Mouse (Mus musculus): ENCODE results near the gene Abca3. TPM values are rescaled to one million over a fixed set of nuclear protein-coding genes. Genes with fewer than 3 reads are reported as not detected.
"Not testable (repeated sequence)": the region's sequence is repeated elsewhere in the genome, so short reads cannot be mapped to it uniquely, and the experiment has no call there.

Gene Abca3
- polyA plus RNA-seq, 1 experiment from 2014 or later = 7.1 TPM

DNA sequence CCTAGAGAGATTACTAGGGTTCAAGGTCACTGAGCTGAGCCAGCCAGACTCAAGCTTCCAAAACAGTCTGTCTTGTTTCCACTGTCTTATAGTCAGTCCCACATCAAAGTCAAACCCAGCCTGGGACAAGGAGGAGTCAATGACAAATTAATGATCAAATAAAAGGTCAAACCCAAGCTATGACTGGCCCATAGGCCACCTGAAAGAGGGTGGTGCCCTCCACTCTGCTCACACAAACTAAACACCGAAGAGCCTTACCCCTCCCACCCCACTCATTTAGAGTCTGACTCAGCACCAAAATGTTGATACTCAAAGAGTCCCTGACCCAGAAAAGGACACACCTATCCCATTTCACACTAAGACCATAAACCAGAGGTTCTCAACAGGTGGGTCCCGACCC is 101.6 kb downstream of the Abca3 start:
- Histone ChIP-seq H3K27me3 (replicated peaks; ENCODE audit: low read depth, poor library complexity, severe bottlenecking) (no peaks in the 10 kb centered on the region), H3K36me3 (replicated peaks) (peaks cover 34% of the 10 kb centered on the region), H3K27ac (replicated peaks) (no peak overlapping the region), H3K4me3 (peak overlapping the region; percentile 90), H3K9me3 (no peaks in the 10 kb centered on the region), H3K4me1 (peaks cover 19% of the 10 kb centered on the region)
- 89% methylated on average over 2 of the region's 2 CpGs for WGBS
- no peak for DNase-seq (ENCODE audit: low spot score)

DNA sequence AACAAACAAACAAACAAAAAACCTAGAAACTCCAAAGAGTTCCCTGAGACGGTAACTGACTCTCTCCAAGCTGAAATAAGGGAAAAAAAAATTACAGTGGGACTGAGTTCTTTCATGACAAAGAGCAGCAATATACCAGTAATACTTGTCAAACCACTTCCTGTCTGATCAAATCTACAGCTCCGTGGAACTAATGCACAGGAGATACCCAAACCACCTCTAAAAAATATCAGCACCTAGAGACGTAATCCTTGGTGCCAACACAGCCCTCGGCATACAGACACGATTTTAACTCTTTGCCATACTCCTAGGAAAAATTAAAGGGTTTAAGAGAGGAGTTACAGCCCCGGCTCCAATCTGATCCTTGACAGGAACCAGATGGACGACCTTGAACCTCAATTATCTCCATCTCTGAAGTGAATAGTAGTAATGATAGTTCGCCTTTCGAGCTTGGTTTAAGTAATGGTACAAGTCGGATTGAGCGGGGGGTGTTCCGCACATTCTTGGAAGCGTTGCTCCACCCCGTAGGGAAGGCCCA is 102.5 kb downstream of the Abca3 start:
- Histone ChIP-seq H3K27ac (replicated peaks) (peak overlapping the region; percentile 96), H3K4me3 (peak overlapping the region; percentile 90), H3K4me1 (peaks cover 19% of the 10 kb centered on the region), H3K9me3 (no peaks in the 10 kb centered on the region), H3K36me3 (replicated peaks) (peaks cover 25% of the 10 kb centered on the region), H3K27me3 (replicated peaks; ENCODE audit: low read depth, poor library complexity, severe bottlenecking) (no peaks in the 10 kb centered on the region)
- 8% methylated on average over 14 of the region's 14 CpGs for WGBS
- no peak for DNase-seq (ENCODE audit: low spot score)

DNA sequence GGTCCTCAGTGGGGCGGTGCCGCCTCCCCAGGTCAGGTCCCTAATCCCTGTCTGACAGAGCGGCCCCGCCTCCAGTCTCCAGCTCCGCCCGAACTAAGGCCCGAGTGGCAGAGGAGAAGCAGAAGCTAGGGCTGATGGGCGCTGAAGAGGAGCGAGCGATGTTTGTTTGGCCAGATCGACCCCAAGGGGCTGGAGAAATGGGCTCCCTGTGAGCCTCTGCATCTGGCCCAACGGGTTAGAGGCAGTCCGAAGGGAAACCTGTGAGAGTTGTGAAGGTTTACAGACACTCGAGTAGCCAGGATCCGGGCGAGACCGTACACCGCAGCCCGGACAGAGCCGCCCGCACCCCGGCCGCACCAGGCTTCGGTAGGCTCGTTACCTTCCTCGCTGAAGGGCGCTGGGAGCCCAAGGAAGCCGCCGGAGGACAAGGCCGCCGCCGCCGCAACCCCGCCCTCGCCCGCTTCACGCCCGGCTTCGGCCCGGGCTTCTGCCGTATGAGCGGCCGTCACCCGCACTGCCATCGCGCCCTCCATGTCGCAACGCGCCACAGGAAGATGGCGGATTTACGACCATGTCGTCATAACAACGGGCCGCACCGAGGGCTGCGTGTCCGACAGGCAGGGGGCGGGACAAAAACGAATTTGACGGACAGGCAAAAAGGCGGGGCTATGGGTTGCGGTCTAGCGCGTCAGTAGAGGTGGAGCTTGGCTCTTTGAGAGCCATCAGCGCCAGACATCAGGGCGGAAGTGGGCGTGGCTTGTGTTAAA is 103.2 kb downstream of the Abca3 start:
- under 1% methylated on average over 67 of the region's 67 CpGs for WGBS

DNA sequence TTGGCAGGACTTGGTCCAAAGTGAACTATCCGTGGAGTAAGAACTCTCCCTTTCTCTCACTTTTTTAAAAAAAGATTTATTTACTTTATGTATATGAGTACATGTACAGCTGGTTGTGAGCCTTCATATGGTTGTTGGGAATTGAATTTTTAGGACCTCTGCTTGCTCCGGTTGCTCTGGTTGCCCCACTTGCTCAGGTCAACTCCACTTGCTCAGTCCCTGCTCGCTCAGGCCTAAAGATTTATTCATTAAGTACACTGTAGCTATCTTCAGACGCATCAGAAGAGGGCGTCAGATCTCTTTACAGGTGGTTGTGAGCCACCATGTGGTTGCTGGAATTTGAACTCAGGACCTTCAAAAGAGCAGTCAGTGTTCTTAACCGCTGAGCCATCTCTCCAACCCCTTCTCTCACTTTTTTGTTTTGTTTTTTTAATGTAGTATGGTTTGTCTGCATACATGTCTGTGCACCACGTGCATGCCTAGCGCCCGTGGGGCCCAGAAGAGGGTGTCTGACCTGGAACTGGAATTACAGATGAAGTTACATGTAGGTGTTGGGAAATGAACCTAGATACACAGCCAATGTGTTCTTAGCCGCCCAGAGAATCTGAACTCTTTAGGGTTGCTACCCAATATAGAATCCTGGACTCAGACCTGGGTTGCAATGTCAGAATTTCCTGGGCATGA is 103.9 kb downstream of the Abca3 start:
- H3K27ac ChIP-seq (replicated peaks) = peak overlapping the region; percentile 96
- 54% methylated on average over 10 of the region's 10 CpGs for WGBS

More for the DNA sequence above, 103.2 kb downstream of the Abca3 start:
- DNase-seq (ENCODE audit: low spot score) = peak; percentile 99
- Histone ChIP-seq H3K27ac (replicated peaks) (peak overlapping the region; percentile 96), H3K4me3 (peak overlapping the region; percentile 90), H3K9me3 (no peaks in the 10 kb centered on the region), H3K27me3 (replicated peaks; ENCODE audit: low read depth, poor library complexity, severe bottlenecking) (no peaks in the 10 kb centered on the region), H3K4me1 (peaks cover 19% of the 10 kb centered on the region), H3K36me3 (replicated peaks) (peaks cover 18% of the 10 kb centered on the region)

More for the DNA sequence above, 103.9 kb downstream of the Abca3 start:
- H3K36me3 ChIP-seq (replicated peaks) = peaks cover 11% of the 10 kb centered on the region
- H3K4me3 ChIP-seq = peak overlapping the region; percentile 90
- H3K4me1 ChIP-seq = peaks cover 19% of the 10 kb centered on the region
- H3K27me3 ChIP-seq (replicated peaks; ENCODE audit: low read depth, poor library complexity, severe bottlenecking); H3K9me3 ChIP-seq; DNase-seq (ENCODE audit: low spot score): not testable (repeated sequence)

Small RNA genes lying within 50 kb of the gene (microRNA-seq; reads per million reads assigned to microRNA genes)
- gene Gm24427 = not detected

Other genes with a start within 250 kb of the Abca3 start
- gene Pdpk1, start 201.0 kb upstream of the Abca3 start, polyA plus RNA-seq (2016; fragmentation: Nextera tagmentation; extraction: Ambion mirVana) = 30.4 and 30.9 TPM in 2 replicates
- gene Amdhd2, start 188.2 kb upstream of the Abca3 start, polyA plus RNA-seq (2016; fragmentation: Nextera tagmentation; extraction: Ambion mirVana) = 44.6 and 50.0 TPM in 2 replicates
- 422 and 435 TPM in 2 replicates for gene Atp6v0c, start 182.2 kb upstream of the Abca3 start, polyA plus RNA-seq (2016; fragmentation: Nextera tagmentation; extraction: Ambion mirVana)
- gene Tbc1d24, start 146.4 kb upstream of the Abca3 start, polyA plus RNA-seq (2016; fragmentation: Nextera tagmentation; extraction: Ambion mirVana) = 6.0 and 6.1 TPM in 2 replicates
- 5.0 and 7.3 TPM in 2 replicates for gene Ntn3, start 142.4 kb upstream of the Abca3 start, polyA plus RNA-seq (2016; fragmentation: Nextera tagmentation; extraction: Ambion mirVana)
- gene Tedc2, start 131.1 kb upstream of the Abca3 start, polyA plus RNA-seq (2016; fragmentation: Nextera tagmentation; extraction: Ambion mirVana) = 23.0 and 24.8 TPM in 2 replicates
- gene Ccnf, start 100.5 kb upstream of the Abca3 start, polyA plus RNA-seq (2016; fragmentation: Nextera tagmentation; extraction: Ambion mirVana) = 113 and 122 TPM in 2 replicates
- 0.16 TPM in 1 of 2 replicates, not detected in the other for gene Abca17, start 882 bp upstream of the Abca3 start, polyA plus RNA-seq (2016; fragmentation: Nextera tagmentation; extraction: Ambion mirVana)
- gene Rnps1, start 62.6 kb downstream of the Abca3 start, polyA plus RNA-seq (2016; fragmentation: Nextera tagmentation; extraction: Ambion mirVana) = 471 and 476 TPM in 2 replicates
- gene Eci1, start 74.7 kb downstream of the Abca3 start, polyA plus RNA-seq (2016; fragmentation: Nextera tagmentation; extraction: Ambion mirVana) = 86.2 and 89.0 TPM in 2 replicates
- 2.5 and 3.6 TPM in 2 replicates for gene Dnase1l2, start 91.2 kb downstream of the Abca3 start, polyA plus RNA-seq (2016; fragmentation: Nextera tagmentation; extraction: Ambion mirVana)
- gene E4f1, start 118.4 kb downstream of the Abca3 start, polyA plus RNA-seq (2016; fragmentation: Nextera tagmentation; extraction: Ambion mirVana) = 35.5 and 36.6 TPM in 2 replicates
- 71.0 and 72.8 TPM in 2 replicates for gene Pgp, start 118.4 kb downstream of the Abca3 start, polyA plus RNA-seq (2016; fragmentation: Nextera tagmentation; extraction: Ambion mirVana)
- gene Bricd5, start 121.9 kb downstream of the Abca3 start, polyA plus RNA-seq (2016; fragmentation: Nextera tagmentation; extraction: Ambion mirVana) = 0.36 and 0.67 TPM in 2 replicates
- gene Mlst8, start 127.1 kb downstream of the Abca3 start, polyA plus RNA-seq (2016; fragmentation: Nextera tagmentation; extraction: Ambion mirVana) = 37.5 and 39.0 TPM in 2 replicates
- gene Caskin1, start 136.7 kb downstream of the Abca3 start, polyA plus RNA-seq (2016; fragmentation: Nextera tagmentation; extraction: Ambion mirVana) = 3.1 and 3.9 TPM in 2 replicates
- 116 and 121 TPM in 2 replicates for gene Traf7, start 176.0 kb downstream of the Abca3 start, polyA plus RNA-seq (2016; fragmentation: Nextera tagmentation; extraction: Ambion mirVana)
- 2.6 TPM in 2 replicates for gene Rab26, start 182.3 kb downstream of the Abca3 start, polyA plus RNA-seq (2016; fragmentation: Nextera tagmentation; extraction: Ambion mirVana)
- 14.9 and 16.3 TPM in 2 replicates for gene Pkd1, start 197.9 kb downstream of the Abca3 start, polyA plus RNA-seq (2016; fragmentation: Nextera tagmentation; extraction: Ambion mirVana)

Data from embryonic facial prominence, embryonic 10.5 days (tissue).